Mouse (Mus musculus) neural tube, embryonic 13.5 days (tissue): ENCODE measurements around the gene Vps13d. TPM values are rescaled to one million over a fixed set of nuclear protein-coding genes. Genes with fewer than 3 reads are reported as not detected.

ENCODE experiments used
- ATAC-seq: fragments of 200-750 bp; cut with Nextera tagmentation; 2 replicates; pipeline ENCODE4 v1.8.0; 2017; ENCODE audit warnings: low read depth, mild to moderate bottlenecking, moderate TSS enrichment, moderate library complexity
- H3K27ac ChIP-seq: fragments of 300-500 bp; sonication (generic); replicated peaks from 2 replicates; pipeline ENCODE4 v1.5.1; 2015; ENCODE audit warnings: moderate library complexity, mild to moderate bottlenecking, inconsistent platforms
- H3K27me3 ChIP-seq: fragments of 300-500 bp; sonication (generic); 2 replicates; pipeline ENCODE4 v1.6.1; 2015; ENCODE audit warnings: mild to moderate bottlenecking, inconsistent platforms
- H3K36me3 ChIP-seq: fragments of 300-500 bp; sonication (generic); 2 replicates; pipeline ENCODE4 v1.6.1; 2015; ENCODE audit warnings: mild to moderate bottlenecking, inconsistent platforms
- H3K4me1 ChIP-seq: fragments of 300-500 bp; sonication (generic); replicated peaks from 2 replicates; pipeline ENCODE4 v1.6.1; 2015; ENCODE audit warnings: inconsistent platforms
- H3K4me2 ChIP-seq: fragments of 300-500 bp; sonication (generic); 2 replicates; pipeline ENCODE4 v1.6.1; 2015; ENCODE audit warnings: inconsistent platforms, mild to moderate bottlenecking, moderate library complexity
- H3K4me3 ChIP-seq: fragments of 300-500 bp; sonication (generic); 2 replicates; pipeline ENCODE4 v1.5.1; 2015; ENCODE audit warnings: mild to moderate bottlenecking, inconsistent platforms
- H3K9ac ChIP-seq: fragments of 300-500 bp; sonication (generic); 2 replicates; pipeline ENCODE4 v1.6.1; 2015; ENCODE audit warnings: moderate library complexity, mild to moderate bottlenecking, inconsistent platforms
- H3K9me3 ChIP-seq: fragments of 300-500 bp; sonication (generic); 2 replicates; pipeline ENCODE4 v1.6.1; 2016; ENCODE audit warnings: inconsistent platforms
- WGBS: fragments of 180-500 bp; shearing (Covaris S2); methylation state at CpG from one replicate; pipeline ENCODE4 v1.1.7; 2015; 5-methylcytosine and 5-hydroxymethylcytosine counted together
- polyA plus RNA-seq: library from polyadenylated mRNA; unstranded; fragments of >200 nt; fragmentation: Nextera tagmentation; extraction: Ambion mirVana; gene quantifications from 2 replicates; pipeline ENCODE4 v1.2.1, GENCODE M21; 2015

Vps13d gene
- polyA plus RNA-seq, 1 experiment from 2014 or later: 6.3 TPM

GRCm38 (mm10) chr4:145037006-145037405 lies 157.8 kb downstream of the Vps13d start:
- Histone ChIP-seq H3K4me3 (no peak overlapping the region), H3K27me3 (no peaks in the 10 kb centered on the region), H3K27ac (no peak overlapping the region), H3K4me2 (no peak overlapping the region), H3K36me3 (peaks cover 43% of the 10 kb centered on the region), H3K9ac (no peak overlapping the region), H3K9me3 (no peaks in the 10 kb centered on the region), H3K4me1 (peaks cover 45% of the 10 kb centered on the region)
- ATAC-seq: no peak
- WGBS: 57% methylated on average over 3 of the region's 3 CpGs

- H3K27me3 ChIP-seq: no peaks in the 10 kb centered on the region
- 53% methylated on average over 3 of the region's 3 CpGs for WGBS
- H3K27ac ChIP-seq: peak overlapping the region; percentile 69
- no peaks in the 10 kb centered on the region for H3K9me3 ChIP-seq
- peaks cover 30% of the 10 kb centered on the region for H3K36me3 ChIP-seq
- no peak overlapping the region for H3K4me3 ChIP-seq
- no peak overlapping the region for H3K4me2 ChIP-seq
- ATAC-seq: no peak
- peaks cover 45% of the 10 kb centered on the region for H3K4me1 ChIP-seq
- H3K9ac ChIP-seq: no peak overlapping the region
These were observed 159.4 kb downstream of the Vps13d start for GRCm38 (mm10) chr4:145035450-145035849.

- Histone ChIP-seq H3K4me2 (0 out of 2 replicates have a peak overlapping the region, but pooled peaks have one; percentile 3), H3K9ac (0 out of 2 replicates have a peak overlapping the region, but pooled peaks have one; percentile 17), H3K4me3 (no peak overlapping the region), H3K4me1 (peaks cover 45% of the 10 kb centered on the region), H3K36me3 (peaks cover 24% of the 10 kb centered on the region), H3K27me3 (no peaks in the 10 kb centered on the region), H3K27ac (peak overlapping the region; percentile 69), H3K9me3 (no peaks in the 10 kb centered on the region)
- ATAC-seq: peak; percentile 73
- 5% methylated on average over 11 of the region's 11 CpGs for WGBS
These were observed 160.1 kb downstream of the Vps13d start for GRCm38 (mm10) chr4:145034506-145035243.

GRCm38 (mm10) chr4:145033392-145033791 lies 161.4 kb downstream of the Vps13d start:
- H3K9me3 ChIP-seq: no peaks in the 10 kb centered on the region
- H3K4me1 ChIP-seq: peaks cover 45% of the 10 kb centered on the region
- H3K27ac ChIP-seq: no peak overlapping the region; the same call in 1 of the 2 replicates
- WGBS: 77% methylated on average over 2 of the region's 2 CpGs
- H3K9ac ChIP-seq: no peak overlapping the region
- H3K27me3 ChIP-seq: no peaks in the 10 kb centered on the region
- H3K36me3 ChIP-seq: peaks cover 15% of the 10 kb centered on the region
- H3K4me3 ChIP-seq: no peak overlapping the region
- H3K4me2 ChIP-seq: no peak overlapping the region
- no peak for ATAC-seq

- H3K4me3 ChIP-seq: no peak overlapping the region
- ATAC-seq: no peak
- H3K4me1 ChIP-seq: peaks cover 45% of the 10 kb centered on the region
- H3K27me3 ChIP-seq: no peaks in the 10 kb centered on the region
- H3K27ac ChIP-seq: no peak overlapping the region
- no peak overlapping the region for H3K4me2 ChIP-seq
- peaks cover 12% of the 10 kb centered on the region; the same call in 1 of the 2 replicates for H3K36me3 ChIP-seq
- H3K9ac ChIP-seq: no peak overlapping the region
- 68% methylated on average over 2 of the region's 2 CpGs for WGBS
- H3K9me3 ChIP-seq: no peaks in the 10 kb centered on the region
These were observed 162.2 kb downstream of the Vps13d start for GRCm38 (mm10) chr4:145032637-145033036.

GRCm38 (mm10) chr4:145031510-145031909 lies 163.3 kb downstream of the Vps13d start:
- Histone ChIP-seq H3K4me2 (no peak overlapping the region), H3K36me3 (0 out of 2 replicates have a peak, but pooled peaks cover 7% of the 10 kb centered on the region), H3K27me3 (no peaks in the 10 kb centered on the region), H3K9ac (no peak overlapping the region), H3K4me3 (no peak overlapping the region), H3K4me1 (peaks cover 49% of the 10 kb centered on the region), H3K27ac (no peak overlapping the region), H3K9me3 (no peaks in the 10 kb centered on the region)
- ATAC-seq: no peak
- WGBS: 60% methylated on average over 4 of the region's 4 CpGs

- 61% methylated on average over 7 of the region's 7 CpGs for WGBS
- no peak for ATAC-seq
- Histone ChIP-seq H3K4me1 (peaks cover 37% of the 10 kb centered on the region), H3K27ac (0 out of 2 replicates have a peak overlapping the region, but pooled peaks have one; percentile 28), H3K9me3 (no peaks in the 10 kb centered on the region), H3K27me3 (no peaks in the 10 kb centered on the region), H3K4me3 (no peak overlapping the region), H3K36me3 (0 out of 2 replicates have a peak, but pooled peaks cover 7% of the 10 kb centered on the region), H3K4me2 (no peak overlapping the region), H3K9ac (no peak overlapping the region)
These were observed 168.4 kb downstream of the Vps13d start for GRCm38 (mm10) chr4:145026449-145026851.

- H3K4me1 ChIP-seq: peaks cover 37% of the 10 kb centered on the region
- WGBS: 65% methylated on average over 7 of the region's 7 CpGs
- no peaks in the 10 kb centered on the region for H3K9me3 ChIP-seq
- no peak overlapping the region for H3K9ac ChIP-seq
- no peaks in the 10 kb centered on the region for H3K27me3 ChIP-seq
- H3K4me3 ChIP-seq: no peak overlapping the region
- H3K36me3 ChIP-seq: 0 out of 2 replicates have a peak, but pooled peaks cover 7% of the 10 kb centered on the region
- 0 out of 2 replicates have a peak, but pooled peaks have one; percentile 14 for ATAC-seq
- H3K4me2 ChIP-seq: no peak overlapping the region
- H3K27ac ChIP-seq: peak overlapping the region; percentile 52
These were observed 169.4 kb downstream of the Vps13d start for GRCm38 (mm10) chr4:145025409-145025762.

- H3K9me3 ChIP-seq: no peaks in the 10 kb centered on the region
- H3K4me3 ChIP-seq: no peak overlapping the region
- peak; percentile 58 for ATAC-seq
- H3K27me3 ChIP-seq: no peaks in the 10 kb centered on the region
- 35% methylated on average over 8 of the region's 8 CpGs for WGBS
- no peak overlapping the region for H3K9ac ChIP-seq
- H3K27ac ChIP-seq: peak overlapping the region; percentile 52
- H3K4me1 ChIP-seq: peaks cover 37% of the 10 kb centered on the region
- H3K4me2 ChIP-seq: no peak overlapping the region
- H3K36me3 ChIP-seq: peaks cover 9% of the 10 kb centered on the region
These were observed 170.0 kb downstream of the Vps13d start for GRCm38 (mm10) chr4:145024694-145025408.

- H3K9me3 ChIP-seq: no peaks in the 10 kb centered on the region
- peaks cover 18% of the 10 kb centered on the region for H3K36me3 ChIP-seq
- H3K4me2 ChIP-seq: no peak overlapping the region
- no peak for ATAC-seq
- 85% methylated on average over 6 of the region's 6 CpGs for WGBS
- no peak overlapping the region for H3K9ac ChIP-seq
- no peak overlapping the region for H3K27ac ChIP-seq
- H3K4me1 ChIP-seq: peaks cover 37% of the 10 kb centered on the region
- no peak overlapping the region for H3K4me3 ChIP-seq
- H3K27me3 ChIP-seq: no peaks in the 10 kb centered on the region
These were observed 170.9 kb downstream of the Vps13d start for GRCm38 (mm10) chr4:145023911-145024310.

- H3K9ac ChIP-seq: no peak overlapping the region
- peaks cover 37% of the 10 kb centered on the region for H3K4me1 ChIP-seq
- H3K9me3 ChIP-seq: no peaks in the 10 kb centered on the region
- no peak overlapping the region for H3K4me3 ChIP-seq
- 86% methylated on average over 5 of the region's 5 CpGs for WGBS
- H3K27me3 ChIP-seq: no peaks in the 10 kb centered on the region
- no peak overlapping the region for H3K27ac ChIP-seq
- H3K36me3 ChIP-seq: peaks cover 20% of the 10 kb centered on the region
- no peak overlapping the region for H3K4me2 ChIP-seq
- ATAC-seq: no peak
These were observed 172.0 kb downstream of the Vps13d start for GRCm38 (mm10) chr4:145022815-145023214.

- Histone ChIP-seq H3K27ac (no peak overlapping the region), H3K36me3 (peaks cover 24% of the 10 kb centered on the region)
- 97% methylated on average over 2 of the region's 2 CpGs for WGBS
These were observed 172.6 kb downstream of the Vps13d start for GRCm38 (mm10) chr4:145022211-145022610.

More at GRCm38 (mm10) chr4:145022211-145022610, 172.6 kb downstream of the Vps13d start:
- ATAC-seq: no peak
- no peak overlapping the region for H3K9ac ChIP-seq
- H3K27me3 ChIP-seq: no peaks in the 10 kb centered on the region
- H3K9me3 ChIP-seq: no peaks in the 10 kb centered on the region
- peaks cover 37% of the 10 kb centered on the region for H3K4me1 ChIP-seq
- no peak overlapping the region for H3K4me2 ChIP-seq
- H3K4me3 ChIP-seq: no peak overlapping the region
